Mouse (Mus musculus) T-helper 1 cell (primary cell): ENCODE measurements around the gene Map3k3.

Experiments used
- in situ Hi-C: fragments of 300-600 bp; cut with MboI, MseI; formaldehyde crosslinking; loops from one replicate; pipeline ENCODE4 v1.15.1; 2025; ENCODE audit warnings: high pct_unique_total_duplicates

Gene Map3k3

DNA sequence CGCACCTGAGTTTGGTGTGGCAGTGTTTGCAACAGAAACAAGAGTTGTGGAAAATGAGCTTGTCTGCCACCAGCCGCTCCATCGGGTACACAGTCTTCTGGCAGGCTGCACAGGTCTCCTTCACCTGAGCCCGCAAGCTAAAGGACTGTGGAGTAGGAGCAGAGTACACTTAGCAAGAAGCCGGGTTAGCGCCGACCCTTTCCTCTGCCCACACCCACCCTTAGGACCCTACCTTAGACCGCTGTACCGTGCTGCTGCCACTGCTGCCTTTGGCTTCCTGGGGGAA lies 74.5 kb downstream of the Map3k3 start:
- in situ Hi-C loops = no loop called here

GRCm38 (mm10) chr11:106159216-106159920 lies 75.0 kb downstream of the Map3k3 start:
- in situ Hi-C loops = no loop called here

DNA sequence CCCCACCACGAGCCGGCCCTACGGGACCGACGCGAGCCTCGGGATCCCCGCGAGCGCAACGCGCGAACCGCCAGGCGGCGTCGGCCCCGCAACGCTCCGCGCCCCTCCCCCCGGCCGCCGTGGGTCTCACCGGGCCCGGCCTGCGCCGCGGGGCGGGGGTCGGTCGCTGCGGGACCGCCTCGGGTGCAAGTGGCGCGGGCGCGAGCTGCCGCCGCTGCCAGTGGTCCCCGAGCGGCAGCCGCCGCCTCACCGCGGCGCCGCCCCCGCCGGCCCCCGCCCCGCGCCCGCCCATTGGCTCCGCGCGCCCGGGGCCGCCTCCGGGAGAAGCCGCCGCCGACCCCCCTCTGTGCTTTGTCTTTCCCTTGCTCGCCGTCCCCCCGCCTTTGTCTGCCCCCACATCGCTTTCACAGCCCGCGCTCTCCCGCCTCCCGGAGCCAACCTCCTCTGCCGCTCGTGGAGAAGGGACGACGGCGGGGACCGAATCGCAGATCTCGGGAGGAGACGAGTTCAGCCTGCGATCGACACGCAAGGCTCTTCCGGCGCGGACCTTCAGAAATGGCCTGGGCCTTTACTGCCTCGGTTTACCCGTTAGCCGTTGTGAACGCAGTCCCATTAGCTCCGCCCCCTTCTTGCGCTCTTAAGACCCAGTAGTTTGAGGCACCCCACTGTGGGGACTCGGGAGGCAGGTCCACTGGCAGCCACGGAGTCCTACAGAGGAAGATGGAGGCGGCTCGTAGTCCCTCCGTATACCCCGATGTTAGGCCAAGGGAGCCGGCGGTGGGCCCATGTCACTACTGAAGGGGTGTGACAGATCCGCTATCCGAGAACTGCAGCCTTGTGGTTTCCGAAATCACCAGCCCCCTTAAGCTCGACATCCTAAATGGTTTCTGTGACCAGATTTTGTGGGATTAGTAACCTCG lies 75.8 kb downstream of the Map3k3 start:
- in situ Hi-C loops = no loop called here

DNA sequence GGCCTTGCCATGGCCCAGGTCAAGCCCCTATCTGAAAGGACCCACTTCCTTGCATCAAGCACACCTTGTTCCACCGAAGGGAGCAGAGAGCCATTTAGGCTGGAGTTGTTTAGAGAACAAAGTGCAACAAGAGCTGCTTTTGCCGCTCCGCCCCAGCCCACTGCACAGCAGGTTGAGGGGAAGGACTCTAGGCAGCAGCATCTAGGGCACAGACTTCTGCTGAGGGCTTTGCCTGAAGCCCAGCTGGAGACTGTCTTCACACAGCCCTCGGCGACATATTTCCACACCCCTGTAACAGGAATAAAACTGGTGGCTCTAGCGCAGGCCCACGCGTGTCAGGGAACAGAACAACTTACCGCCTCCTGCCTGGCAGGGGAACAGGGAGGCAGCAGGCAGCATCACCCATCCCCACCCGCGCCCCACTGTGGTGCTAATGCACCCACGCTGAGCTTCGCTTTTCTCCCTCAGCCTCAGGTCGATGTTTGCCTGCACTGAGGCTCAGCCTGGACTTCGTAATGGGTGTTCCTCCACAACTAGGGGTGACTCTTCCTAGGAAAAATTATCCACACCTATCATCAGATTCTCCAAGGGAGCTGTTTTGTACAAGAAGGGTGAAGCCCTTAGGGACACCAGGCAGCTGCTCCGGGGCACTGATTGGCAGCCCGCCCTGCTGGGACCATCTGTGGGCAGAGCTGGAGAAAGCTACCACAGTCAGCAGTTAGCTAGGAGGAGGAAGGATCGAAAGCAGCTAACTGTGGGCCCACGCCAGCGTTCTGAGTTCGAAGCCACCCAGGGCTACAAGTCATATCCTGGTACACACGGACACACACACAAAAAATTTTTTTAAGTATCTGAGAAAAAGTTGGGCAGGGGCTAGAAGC lies 76.7 kb downstream of the Map3k3 start, which contains the start of the genes Gm10840 and Limd2:
Gene Gm10840 (plus strand): TSS at position 10 of the 881 bp plus-strand sequence.
Gene Limd2 (minus strand): TSS at position 20 of the 881 bp plus-strand sequence.
- in situ Hi-C loops = no loop called here

DNA sequence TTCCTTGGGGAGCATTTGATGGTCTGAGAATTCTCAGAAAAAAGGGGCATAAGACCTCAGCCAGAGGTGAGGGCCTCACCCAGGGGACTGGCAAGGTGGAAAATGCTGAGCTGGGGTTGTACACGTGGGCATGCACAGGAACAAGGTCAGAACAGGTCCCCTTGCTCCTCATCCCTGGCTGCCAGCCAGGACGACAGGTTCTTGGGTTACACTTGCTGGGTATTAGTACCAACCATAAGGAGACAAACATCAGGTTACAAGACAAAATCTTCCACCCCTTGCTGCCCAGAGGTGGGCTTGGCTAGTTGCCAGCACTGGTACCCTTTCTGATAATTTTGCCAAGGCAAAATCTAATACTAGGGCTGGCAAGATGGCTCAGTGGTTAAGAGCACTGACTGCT lies 77.8 kb downstream of the Map3k3 start:
- in situ Hi-C loops = no loop called here

DNA sequence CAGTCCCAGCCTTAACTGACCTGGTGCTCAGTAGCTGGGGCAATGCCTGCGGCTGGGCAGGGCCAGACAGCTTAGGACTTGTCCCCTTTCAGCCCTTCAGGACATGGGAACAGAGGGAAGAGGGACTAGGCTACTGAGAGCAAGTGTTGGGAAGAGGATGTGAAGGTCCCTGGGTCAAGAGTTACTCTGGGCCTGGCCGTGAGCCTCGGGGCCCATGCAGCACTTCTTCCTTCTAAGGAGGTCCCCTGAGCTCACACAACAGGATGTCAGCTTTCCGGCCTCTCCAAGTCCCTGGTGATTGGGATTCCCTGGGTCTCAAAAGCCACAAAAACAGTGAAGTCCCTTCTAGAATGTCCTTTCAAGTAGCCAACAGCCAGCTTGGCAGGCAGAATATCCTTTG lies 79.1 kb downstream of the Map3k3 start:
- in situ Hi-C loops = no loop called here

GRCm38 (mm10) chr11:106164601-106165180 lies 80.3 kb downstream of the Map3k3 start:
- in situ Hi-C loops = no loop called here

- in situ Hi-C loops = no loop called here
These were observed 83.0 kb downstream of the Map3k3 start for GRCm38 (mm10) chr11:106167435-106167834.

- in situ Hi-C loops = no loop called here
These were observed 86.4 kb downstream of the Map3k3 start for GRCm38 (mm10) chr11:106170807-106171206.

DNA sequence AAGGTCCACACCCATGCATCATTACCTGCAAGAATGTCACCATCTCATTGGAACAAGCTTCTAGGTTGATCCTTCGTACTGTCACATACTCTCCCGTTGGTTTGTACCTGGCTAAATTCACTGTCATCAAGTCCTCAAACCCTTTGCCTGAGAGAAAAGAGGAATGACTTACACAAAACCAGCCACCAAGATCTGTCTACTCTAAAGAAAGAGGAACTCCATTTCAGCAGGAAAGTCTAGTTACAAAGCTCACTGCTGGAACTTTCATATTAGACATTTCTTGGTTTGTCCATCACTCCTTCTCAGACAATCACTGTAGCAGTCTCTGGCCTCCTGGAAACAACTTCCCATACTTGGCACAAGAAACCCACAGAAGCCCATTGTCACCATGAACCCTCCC lies 88.8 kb downstream of the Map3k3 start:
- in situ Hi-C loops = no loop called here

GRCm38 (mm10) chr11:106174372-106174771 lies 90.0 kb downstream of the Map3k3 start:
- in situ Hi-C loops = no loop called here

GRCm38 (mm10) chr11:106175081-106175480 lies 90.7 kb downstream of the Map3k3 start:
- in situ Hi-C loops = no loop called here

GRCm38 (mm10) chr11:106176372-106176771 lies 92.0 kb downstream of the Map3k3 start:
- in situ Hi-C loops = no loop called here

- in situ Hi-C loops = no loop called here
These were observed 93.8 kb downstream of the Map3k3 start for GRCm38 (mm10) chr11:106178036-106178782.

DNA sequence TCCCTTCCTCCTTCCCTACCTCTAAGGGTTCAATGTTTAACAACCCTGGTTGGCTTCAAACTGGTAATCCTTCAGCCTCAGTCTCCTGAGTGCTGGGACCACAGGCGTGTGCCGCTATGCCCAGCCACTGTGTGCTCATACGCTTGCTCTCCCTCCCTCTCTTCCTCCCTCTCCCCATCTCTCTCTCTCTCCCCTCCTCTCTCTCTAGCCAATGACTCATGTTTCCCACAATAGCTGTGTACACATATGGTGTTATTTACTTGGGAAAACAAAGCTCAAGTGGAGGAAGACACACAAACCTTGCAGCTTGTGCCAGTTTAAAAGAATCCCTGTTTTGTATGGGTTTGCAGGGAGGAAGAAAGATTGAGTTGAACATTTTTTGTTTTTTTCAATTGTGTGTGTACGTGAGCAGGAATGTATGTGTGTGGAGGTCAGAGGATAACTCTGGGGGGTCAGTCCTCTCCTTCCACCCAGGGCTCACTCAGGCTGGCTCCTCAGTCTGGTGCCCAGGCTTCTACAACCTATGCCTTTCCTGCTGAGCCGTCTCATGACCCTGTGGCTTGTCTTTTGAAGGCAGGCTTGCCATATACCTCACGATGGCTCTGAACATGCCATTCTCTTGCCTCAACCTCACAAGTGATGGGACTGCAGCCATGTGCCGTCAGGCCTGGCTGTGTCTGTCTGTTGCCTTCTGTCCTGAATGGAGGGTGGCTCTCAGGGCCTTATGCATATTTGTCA lies 95.5 kb downstream of the Map3k3 start:
- in situ Hi-C loops = loop anchor here (10.0 kb wide), 1 partner anchor 255 kb away; no protein-coding TSS in a partner anchor

DNA sequence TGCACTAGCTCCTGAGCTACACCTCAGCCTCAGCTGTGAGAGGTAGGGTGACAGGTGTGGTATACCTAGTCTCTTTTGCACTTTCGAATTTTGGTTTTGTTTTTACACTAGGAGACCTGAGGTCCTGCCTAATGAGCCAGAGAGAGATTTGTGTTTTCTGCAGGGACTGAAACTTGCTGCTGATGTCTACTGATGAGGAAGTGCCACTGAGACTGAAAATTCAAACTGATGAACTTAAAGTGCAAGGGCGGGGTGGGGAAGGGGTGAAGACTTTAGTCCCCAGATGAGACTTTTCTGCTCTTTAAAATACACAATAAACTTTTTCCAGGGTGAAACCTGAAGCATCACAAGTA lies 96.0 kb downstream of the Map3k3 start:
- in situ Hi-C loops = loop anchor here (10.0 kb wide), 1 partner anchor 256 kb away; no protein-coding TSS in a partner anchor

- in situ Hi-C loops = loop anchor here (10.0 kb wide), 1 partner anchor 263 kb away; no protein-coding TSS in a partner anchor
These were observed 102.9 kb downstream of the Map3k3 start for GRCm38 (mm10) chr11:106187326-106187725.

GRCm38 (mm10) chr11:106191716-106192115 lies 107.3 kb downstream of the Map3k3 start:
- in situ Hi-C loops = no loop called here

GRCm38 (mm10) chr11:106192241-106192640 lies 107.8 kb downstream of the Map3k3 start:
- in situ Hi-C loops = no loop called here
